In genomic region chr4:152185510-152186204, GRCm38 (mm10) we compare ENCODE assay signal across 8 mouse cellular contexts. TPM values are rescaled to one million over a fixed set of nuclear protein-coding genes. Genes with fewer than 3 reads are reported as not detected.
DNase-seq lines count a peak whose midpoint lies in the region; ATAC-seq and TF ChIP-seq lines count a peak whose summit lies in the region.

No protein-coding gene starts in this region.

- H3K4me3 ChIP-seq in heart, postnatal 0 days (ENCODE audit: low read depth, low read length) = peak overlapping the region; percentile 38
- peak overlapping the region; percentile 21 for H3K4me3 ChIP-seq in liver, embryonic 12.5 days

- peak overlapping the region; percentile 62 for H3K9ac ChIP-seq in heart, postnatal 0 days (replicated peaks; ENCODE audit: low read depth, low read length)
- H3K9ac ChIP-seq in liver, embryonic 12.5 days = peak overlapping the region; percentile 55

- ATAC-seq in heart, postnatal 0 days (ENCODE audit: insufficient read depth, low read depth) = peak; percentile 77
- ATAC-seq in liver, embryonic 12.5 days = peak; percentile 37

- peak; percentile 81; the same call in 1 of the 2 replicates for TF ChIP-seq EP300 in heart, postnatal 0 days (IDR thresholded peaks at IDR 0.05; ENCODE audit: low read depth)

- WGBS in heart, postnatal 0 days = 3% methylated on average over 19 of the region's 19 CpGs
- 4% methylated on average over 19 of the region's 19 CpGs for WGBS in liver, embryonic 12.5 days (ENCODE audit: insufficient replicate concordance)

- H3K9me3 ChIP-seq in heart, postnatal 0 days (replicated peaks; ENCODE audit: control insufficient read depth, low read length) = no peaks in the 10 kb centered on the region
- H3K9me3 ChIP-seq in liver, embryonic 12.5 days (replicated peaks) = no peaks in the 10 kb centered on the region

- peak overlapping the region; percentile 63 for H3K4me2 ChIP-seq in heart, postnatal 0 days (ENCODE audit: low read depth, low read length)
- H3K4me2 ChIP-seq in liver, embryonic 12.5 days = peak overlapping the region; percentile 58

- DNase-seq in lung, postnatal 10 days = peak; percentile 71
- no peak for DNase-seq in lung, postnatal 25 days (ENCODE audit: low spot score)
- DNase-seq in embryo, embryonic 9.5 days (ENCODE audit: extremely low spot score) = peak; percentile 52
- DNase-seq in heart, postnatal 0 days (ENCODE audit: low spot score) = peak; percentile 88
- peak; percentile 27 for DNase-seq in ovary, postnatal 14 days (ENCODE audit: low spot score)
- DNase-seq in frontal cortex, adult 2 months (ENCODE audit: extremely low spot score in 1 of 2, low spot score in 1 of 2) = no peak
- no peak for DNase-seq in gastrocnemius, postnatal 10 days

- TF ChIP-seq CTCF in heart, postnatal 0 days (IDR thresholded peaks at IDR 0.05; ENCODE audit: low read depth) = no peak

- peak overlapping the region; percentile 98 for H3K27ac ChIP-seq in heart, postnatal 0 days (ENCODE audit: low read depth)
- peak overlapping the region; percentile 75 for H3K27ac ChIP-seq in liver, embryonic 12.5 days

- peaks cover 42% of the 10 kb centered on the region for H3K4me1 ChIP-seq in heart, postnatal 0 days (ENCODE audit: control insufficient read depth, insufficient read depth)
- H3K4me1 ChIP-seq in liver, embryonic 12.5 days = peaks cover 57% of the 10 kb centered on the region

- no peaks in the 10 kb centered on the region for H3K27me3 ChIP-seq in heart, postnatal 0 days (ENCODE audit: control insufficient read depth, insufficient read depth, low read length)
- no peaks in the 10 kb centered on the region for H3K27me3 ChIP-seq in liver, embryonic 12.5 days (replicated peaks)

- no peaks in the 10 kb centered on the region for H3K36me3 ChIP-seq in heart, postnatal 0 days (replicated peaks; ENCODE audit: control insufficient read depth, insufficient read depth, low read length)
- 0 out of 2 replicates have a peak, but pooled peaks cover 2% of the 10 kb centered on the region for H3K36me3 ChIP-seq in liver, embryonic 12.5 days

RNA-seq across cellular contexts. Expression of gene Acot7, which starts 7.7 kb away (rescaled TPM):
- total RNA-seq in heart, postnatal 0 days (2014; rRNA removed; ENCODE audit: low replicate concordance) = 17.9 and 39.5 TPM in 2 replicates
- 68.8 and 73.5 TPM in 2 replicates for polyA plus RNA-seq in heart, postnatal 0 days (2015; fragmentation: Nextera tagmentation; extraction: Ambion mirVana)
- 33.0 and 36.2 TPM in 2 replicates for polyA plus RNA-seq in liver, embryonic 12.5 days (2016; fragmentation: Nextera tagmentation; extraction: Ambion mirVana)
- polyA plus RNA-seq in frontal cortex, adult 2 months (2012; rRNA removed) = 304 and 344 TPM in 2 replicates
- total RNA-seq in gastrocnemius, postnatal 10 days (2021) = 10 to 100 TPM; 11.9 to 14.1 TPM

RNA-seq across cellular contexts. Expression of gene Hes2, which starts 27.0 kb away (rescaled TPM):
- total RNA-seq in heart, postnatal 0 days (2014; rRNA removed; ENCODE audit: low replicate concordance) = not detected in 2 replicates
- not detected in 2 replicates for polyA plus RNA-seq in heart, postnatal 0 days (2015; fragmentation: Nextera tagmentation; extraction: Ambion mirVana)
- 0.05 TPM in 1 of 2 replicates, not detected in the other for polyA plus RNA-seq in liver, embryonic 12.5 days (2016; fragmentation: Nextera tagmentation; extraction: Ambion mirVana)
- polyA plus RNA-seq in frontal cortex, adult 2 months (2012; rRNA removed) = not detected in 2 replicates
- total RNA-seq in gastrocnemius, postnatal 10 days (2021) = not detected

RNA-seq across cellular contexts. Expression of gene Espn, which starts 33.5 kb away (rescaled TPM):
- 0.34 and 0.97 TPM in 2 replicates for total RNA-seq in heart, postnatal 0 days (2014; rRNA removed; ENCODE audit: low replicate concordance)
- polyA plus RNA-seq in heart, postnatal 0 days (2015; fragmentation: Nextera tagmentation; extraction: Ambion mirVana) = 0.69 and 0.87 TPM in 2 replicates
- 2.6 and 2.9 TPM in 2 replicates for polyA plus RNA-seq in liver, embryonic 12.5 days (2016; fragmentation: Nextera tagmentation; extraction: Ambion mirVana)
- polyA plus RNA-seq in frontal cortex, adult 2 months (2012; rRNA removed) = 1.1 and 1.3 TPM in 2 replicates
- total RNA-seq in gastrocnemius, postnatal 10 days (2021) = 1 to 10 TPM; 1.1 to 1.2 TPM

Comparison
In these comparisons a context has a peak if more than half of its experiments do, and no peak if none do; other contexts are left out.
1. DNase-seq: peak in lung, postnatal 10 days (single experiment), embryo, embryonic 9.5 days (single experiment), heart, postnatal 0 days (single experiment) and ovary, postnatal 14 days (single experiment); none in lung, postnatal 25 days (single experiment), frontal cortex, adult 2 months (0 of 2) and gastrocnemius, postnatal 10 days (single experiment).